Mouse (Mus musculus) cerebellum, adult 2 months (tissue): Measurements from ENCODE around the gene Arl6ip5.

Experiments
- CTCF ChIP-seq: fragments of 200-500 bp; IDR thresholded peaks from 2 replicates; pipeline ENCODE4 v1.5.1; 2011; ENCODE audit warnings: low read depth, mild to moderate bottlenecking, control low read depth, low read length, moderate library complexity, borderline replicate concordance; ENCODE audit not compliant: insufficient read depth
- POLR2A ChIP-seq: fragments of 200-500 bp; IDR thresholded peaks from 2 replicates; pipeline ENCODE4 v1.6.1; 2011; ENCODE audit warnings: low read length, control low read depth, borderline replicate concordance; ENCODE audit not compliant: insufficient read depth

- TF ChIP-seq POLR2A: no peak
- TF ChIP-seq CTCF: no peak
Observed at GRCm38 (mm10) chr6:97265705-97266104, 55.2 kb downstream of the Arl6ip5 start.
